Mouse (Mus musculus) retina, postnatal 7 days (tissue): Measurements from ENCODE around the gene Hif3a.
A peak's percentile ranks its signal among the peaks of the same experiment; 100 is the strongest.

Source experiments
- DNase-seq: peaks from one replicate; pipeline ENCODE4 v3.0.0-alpha.2; 2012; ENCODE audit warnings: low read depth, low spot score

Hif3a gene

DNA sequence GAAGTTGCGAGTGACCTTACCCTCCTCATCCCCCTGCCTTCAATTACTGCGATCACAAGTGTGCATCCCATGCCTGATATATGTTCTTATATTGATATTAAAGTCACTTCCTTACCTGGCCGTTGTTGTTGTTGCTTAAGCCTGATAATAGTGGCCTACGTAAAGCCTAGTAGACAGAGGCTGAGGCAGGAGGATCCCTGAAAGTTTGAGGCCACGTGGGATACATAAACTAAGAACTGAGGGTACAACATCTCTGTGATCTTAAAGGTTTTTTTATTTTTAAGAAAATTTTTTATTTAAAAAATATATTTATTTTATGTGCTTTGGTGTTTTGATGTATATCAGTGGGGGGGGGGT, 69.8 kb downstream of the Hif3a start, which contains the start of gene Ccdc8:
Gene Ccdc8 (plus strand): TSS at position 258 of the 357 bp plus-strand sequence.
- DNase-seq, result no peak

GRCm38 (mm10) chr7:16991681-16992450, 70.4 kb downstream of the Hif3a start:
- no peak for DNase-seq

DNA sequence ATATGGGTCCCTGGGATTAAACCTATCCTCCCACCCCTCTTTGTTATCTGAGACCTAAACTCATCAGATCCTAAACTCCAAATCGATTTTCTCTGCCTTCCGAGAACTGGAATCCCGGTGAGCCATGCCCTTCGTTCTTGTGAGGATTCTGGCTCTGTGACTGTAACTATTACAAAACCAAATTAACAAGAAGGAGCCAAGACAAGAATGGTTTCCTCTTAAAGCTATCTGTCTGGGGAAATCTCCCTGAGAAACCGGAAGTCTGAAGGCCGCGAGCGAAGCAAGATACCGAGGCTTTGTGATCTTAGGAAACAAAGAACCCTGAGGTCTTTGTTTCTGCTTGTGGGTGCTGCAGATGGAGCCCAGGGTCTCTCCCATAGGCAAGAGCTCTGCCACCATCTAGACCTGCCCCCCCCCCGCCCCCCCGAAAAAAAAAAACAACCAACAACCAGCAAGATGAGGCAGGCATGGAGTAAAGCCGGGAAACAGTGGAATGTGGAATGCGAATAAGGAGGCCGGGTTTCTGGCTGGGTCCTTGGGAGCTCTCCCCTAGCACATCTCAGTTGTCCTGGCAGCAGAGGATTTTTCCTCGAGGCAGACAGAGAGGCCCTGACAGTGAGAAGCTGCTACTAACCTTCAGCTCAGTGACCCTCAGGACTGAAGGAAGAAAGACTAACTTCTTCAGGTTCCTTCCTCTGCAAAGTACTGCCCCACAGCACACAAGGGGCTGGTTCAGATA, 72.1 kb downstream of the Hif3a start:
- no peak for DNase-seq

DNA sequence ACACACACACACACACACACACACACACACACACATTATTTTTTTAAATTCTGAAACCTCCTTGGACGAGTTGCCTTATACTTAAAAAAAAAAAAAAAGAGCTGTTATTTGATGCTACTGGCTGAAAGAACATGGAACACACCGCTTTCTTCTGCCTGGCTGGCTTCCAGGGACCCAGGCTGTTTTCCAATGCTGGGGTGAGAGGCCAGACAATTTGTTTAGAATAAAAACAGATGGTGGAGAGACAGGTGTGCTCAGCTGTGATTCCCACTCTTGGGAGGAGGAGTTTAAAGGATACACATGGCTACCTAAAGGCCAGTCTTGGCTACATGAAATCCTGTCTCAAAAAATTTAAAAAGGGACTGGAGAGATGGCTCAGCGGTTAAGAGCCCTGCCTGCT, 73.8 kb downstream of the Hif3a start:
- DNase-seq, result no peak

- DNase-seq, result no peak
Observed at GRCm38 (mm10) chr7:16987541-16988149, 74.6 kb downstream of the Hif3a start.

DNA sequence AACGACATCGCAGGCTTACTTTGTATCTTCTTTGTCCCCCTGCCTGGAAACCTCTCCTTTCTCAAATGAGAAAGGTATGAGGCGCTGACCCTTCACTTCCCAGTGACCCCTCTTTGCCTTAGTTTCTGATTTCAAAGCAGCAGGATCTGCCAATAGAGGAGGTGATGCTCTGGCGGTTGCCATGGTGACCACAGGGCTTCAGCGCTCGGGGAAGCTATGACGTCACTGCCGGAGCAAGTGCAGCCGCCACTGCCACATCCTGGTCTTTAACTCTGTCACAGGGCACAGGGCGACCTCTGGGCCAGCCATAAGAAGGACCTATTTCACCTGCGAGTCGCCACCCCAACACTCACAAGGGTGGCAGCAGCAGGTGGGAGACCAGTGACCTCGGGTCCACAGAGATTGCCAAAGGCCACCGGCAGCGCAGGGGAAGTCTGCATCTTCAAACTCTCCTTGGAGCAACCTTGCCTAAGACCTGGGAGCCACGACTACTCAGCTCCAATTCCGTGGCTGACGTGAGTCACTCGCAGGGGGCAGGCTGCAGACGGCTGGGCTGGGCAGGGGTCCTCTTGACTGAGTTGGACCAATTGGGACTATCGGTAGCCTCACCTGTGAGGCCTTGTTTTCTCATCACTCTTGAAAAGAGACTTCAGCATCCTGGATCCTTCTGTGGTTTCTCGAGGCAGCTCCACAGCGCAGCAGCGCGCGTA, 79.2 kb downstream of the Hif3a start, which contains the start of gene Gm42372:
Gene Gm42372 (plus strand): TSS at position 228 of the 710 bp plus-strand sequence.
- DNase-seq, result peak; percentile 50
